Mouse (Mus musculus) limb, embryonic 10.5 days (tissue): ENCODE measurements around the gene Mpp1. TPM values are rescaled to one million over a fixed set of nuclear protein-coding genes. Genes with fewer than 3 reads are reported as not detected.
"Not testable (repeated sequence)": the region's sequence is repeated elsewhere in the genome, so short reads cannot be mapped to it uniquely, and the experiment has no call there.

Experiments used
- DNase-seq: peaks from one replicate; pipeline ENCODE4 v3.0.0-alpha.2; 2017; ENCODE audit warnings: low spot score
- H3K27ac ChIP-seq: fragments of 300-500 bp; sonication (generic); 2 replicates; pipeline ENCODE4 v1.5.1; 2016; ENCODE audit warnings: mild to moderate bottlenecking
- H3K27me3 ChIP-seq: fragments of 300-500 bp; sonication (generic); 2 replicates; pipeline ENCODE4 v1.6.1; 2016; ENCODE audit warnings: low read depth, mild to moderate bottlenecking; ENCODE audit not compliant: poor library complexity, severe bottlenecking
- H3K36me3 ChIP-seq: fragments of 300-500 bp; sonication (generic); 2 replicates; pipeline ENCODE4 v1.6.1; 2016; ENCODE audit warnings: mild to moderate bottlenecking, moderate library complexity
- H3K4me1 ChIP-seq: fragments of 300-500 bp; sonication (generic); 2 replicates; pipeline ENCODE4 v1.6.1; 2016
- H3K4me3 ChIP-seq: fragments of 300-500 bp; sonication (generic); 2 replicates; pipeline ENCODE4 v1.5.1; 2016; ENCODE audit warnings: mild to moderate bottlenecking, moderate library complexity
- H3K9me3 ChIP-seq: fragments of 300-500 bp; sonication (generic); replicated peaks from 2 replicates; pipeline ENCODE4 v1.6.1; 2016; ENCODE audit warnings: mild to moderate bottlenecking
- WGBS: fragments of 180-500 bp; shearing (Covaris S2); methylation state at CpG from one replicate; pipeline ENCODE4 v1.1.7; 2016; 5-methylcytosine and 5-hydroxymethylcytosine counted together
- polyA plus RNA-seq: library from polyadenylated mRNA; unstranded; fragments of >200 nt; fragmentation: Nextera tagmentation; extraction: Ambion mirVana; gene quantifications from 2 replicates; pipeline ENCODE4 v1.2.1, GENCODE M21; 2016

The Mpp1 gene
- 19.9 and 23.2 TPM in 2 replicates for polyA plus RNA-seq

DNA sequence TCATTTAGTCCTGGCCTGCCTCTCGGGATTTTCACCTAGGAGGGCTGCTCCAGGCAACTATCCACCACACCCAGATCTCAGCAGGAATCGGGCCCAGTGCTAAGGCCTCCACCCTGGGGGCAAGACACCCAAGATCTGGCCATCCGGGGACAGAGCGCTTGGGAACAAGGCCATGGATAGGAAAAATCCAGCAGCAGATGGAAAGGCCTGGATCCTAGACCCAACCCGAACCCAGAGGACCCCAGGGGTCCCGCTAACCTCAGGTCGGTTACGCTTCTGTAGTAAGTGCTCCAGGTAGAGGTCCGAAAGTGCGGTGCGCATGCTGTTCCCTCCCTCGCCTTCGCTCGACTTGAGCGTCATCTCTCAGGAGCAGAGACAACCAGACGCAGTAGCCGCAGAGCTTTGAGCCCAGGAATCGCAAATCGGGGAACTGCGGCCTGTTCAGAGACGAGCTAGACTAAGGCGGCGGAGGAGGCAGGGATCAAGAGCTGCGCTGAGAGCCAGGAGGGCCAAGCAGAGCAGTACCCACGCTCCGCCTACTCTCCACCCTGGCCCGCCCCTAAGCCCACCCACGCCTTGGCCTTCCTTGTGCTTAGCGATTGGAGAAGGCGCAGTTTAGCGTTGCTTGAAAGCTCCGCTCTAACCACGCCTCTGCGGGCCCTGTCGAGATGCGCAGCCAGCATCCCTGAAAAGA is at the start of gene Mpp1:
Gene Mpp1, minus strand, starts transcription at position 550 of the 694 bp plus-strand sequence.
- Histone ChIP-seq H3K27me3 (no peaks in the 10 kb centered on the region), H3K9me3 (no peaks in the 10 kb centered on the region), H3K4me3 (peak within 1 kb of the TSS; percentile 57), H3K27ac (peak within 1 kb of the TSS; percentile 79), H3K36me3 (no peaks in the 10 kb centered on the region), H3K4me1 (no peaks in the 10 kb centered on the region)
- DNase-seq = peak; percentile 79
- 13% methylated on average over 36 of the region's 36 CpGs for WGBS

DNA sequence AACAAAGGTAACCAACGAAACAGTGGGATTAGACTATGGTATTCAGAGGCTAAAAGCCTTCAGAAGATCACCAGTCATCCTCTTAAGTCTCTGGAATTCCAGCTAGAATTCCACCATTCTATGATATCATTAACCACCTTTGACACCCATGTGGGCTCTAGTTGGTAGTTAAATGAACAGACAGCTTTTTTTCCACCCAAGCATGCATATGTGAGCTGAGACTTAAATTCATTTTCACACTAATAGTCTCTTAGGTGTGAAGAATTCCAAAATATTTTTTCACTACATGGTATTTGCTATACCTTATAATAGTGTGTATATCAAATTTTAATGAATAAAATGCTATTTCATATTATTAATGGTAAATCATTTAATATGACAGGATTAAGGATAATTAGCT is 32.9 kb upstream of the Mpp1 start, which contains the start of gene Smim9:
Gene Smim9, minus strand, starts transcription at position 101 of the 400 bp plus-strand sequence.
- Histone ChIP-seq H3K9me3 (no peaks in the 10 kb centered on the region), H3K4me1 (no peaks in the 10 kb centered on the region), H3K27me3 (no peaks in the 10 kb centered on the region), H3K4me3 (no peak within 1 kb of the TSS), H3K36me3 (no peaks in the 10 kb centered on the region), H3K27ac (no peak within 1 kb of the TSS)
- no peak for DNase-seq
- WGBS = 61% methylated on average over 1 of the region's 1 CpGs

DNA sequence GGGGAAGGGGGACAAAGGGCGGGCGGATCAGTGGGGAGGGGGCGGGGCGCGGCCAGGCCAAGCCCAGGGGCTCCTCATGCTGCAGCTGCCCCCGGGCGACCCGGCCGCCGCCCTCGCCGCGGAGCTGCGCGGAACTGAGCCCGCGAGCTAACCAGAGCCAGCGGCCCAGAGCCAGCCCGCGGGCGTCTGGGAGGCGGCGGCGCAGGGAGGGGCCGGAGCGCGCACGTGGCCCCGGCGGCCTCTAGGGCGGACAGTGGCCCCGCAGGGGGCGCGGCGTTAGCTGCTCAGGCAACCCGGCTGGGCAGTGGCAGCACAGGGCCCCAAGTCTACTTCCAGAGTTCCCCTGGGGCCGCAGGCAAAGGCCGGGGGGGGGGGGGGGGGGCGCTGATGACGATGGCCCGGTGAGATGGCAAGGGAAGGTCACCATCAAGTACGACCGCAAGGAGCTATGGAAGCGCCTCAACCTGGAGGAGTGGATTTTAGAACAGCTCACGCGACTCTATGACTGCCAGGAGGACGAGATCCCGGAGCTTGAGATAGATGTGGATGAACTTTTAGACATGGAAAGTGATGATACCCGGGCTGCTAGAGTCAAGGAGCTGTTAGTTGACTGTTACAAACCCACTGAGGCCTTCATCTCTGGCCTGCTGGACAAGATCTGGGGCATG is 24.9 kb upstream of the Mpp1 start:
- no peaks in the 10 kb centered on the region for H3K36me3 ChIP-seq
- H3K9me3 ChIP-seq = no peaks in the 10 kb centered on the region
- H3K4me3 ChIP-seq = peak overlapping the region; percentile 50
- 13% methylated on average over 44 of the region's 49 CpGs for WGBS
- DNase-seq = peak; percentile 59
- H3K4me1 ChIP-seq = no peaks in the 10 kb centered on the region
- peak overlapping the region; percentile 78 for H3K27ac ChIP-seq
- H3K27me3 ChIP-seq = no peaks in the 10 kb centered on the region

DNA sequence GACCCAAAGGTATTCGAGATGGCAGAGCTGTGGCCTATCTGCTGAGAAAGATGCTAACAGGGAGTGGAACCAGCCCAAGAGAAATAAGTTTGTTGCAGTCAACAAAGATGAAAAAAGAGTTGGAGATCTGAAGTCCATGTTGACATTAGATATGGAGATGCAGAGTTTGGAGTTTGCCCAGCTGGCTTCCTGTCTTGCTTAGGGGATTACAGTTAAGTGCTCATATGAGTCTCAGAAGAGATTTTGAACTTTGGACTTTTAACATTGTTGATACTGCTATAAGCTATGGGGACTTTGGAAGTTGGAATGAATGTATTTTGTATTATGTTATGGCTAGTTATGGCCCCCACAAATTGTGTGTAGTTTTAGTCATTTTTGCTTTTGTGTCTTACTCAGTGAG is 21.4 kb upstream of the Mpp1 start:
- Histone ChIP-seq H3K4me3 (no peak overlapping the region), H3K4me1 (no peaks in the 10 kb centered on the region), H3K36me3 (no peaks in the 10 kb centered on the region), H3K27ac (no peak overlapping the region), H3K27me3 (no peaks in the 10 kb centered on the region), H3K9me3 (no peaks in the 10 kb centered on the region)
- DNase-seq = no peak
- 58% methylated on average over 1 of the region's 1 CpGs for WGBS

DNA sequence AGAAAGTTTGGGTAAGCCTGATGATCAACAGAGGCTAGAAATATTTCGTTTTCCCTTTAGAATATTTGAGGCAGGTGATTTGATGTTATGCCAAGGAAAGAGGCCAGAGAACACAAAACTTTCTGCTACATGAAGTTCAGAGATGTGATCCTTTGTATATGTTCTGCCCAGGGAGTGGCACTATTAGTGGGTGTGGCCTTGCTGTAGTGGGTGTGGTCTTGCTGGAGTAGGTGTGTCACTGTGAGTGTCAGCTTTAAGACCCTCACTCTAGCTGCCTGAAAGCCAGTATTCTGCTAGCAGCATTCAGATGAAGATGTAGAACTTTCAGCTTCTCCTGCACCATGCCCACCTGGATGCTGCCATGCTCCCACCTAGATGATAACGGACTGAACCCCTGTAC is 19.5 kb upstream of the Mpp1 start:
- 86% methylated on average over 2 of the region's 2 CpGs for WGBS
- no peak for DNase-seq
- no peak overlapping the region for H3K4me3 ChIP-seq

DNA sequence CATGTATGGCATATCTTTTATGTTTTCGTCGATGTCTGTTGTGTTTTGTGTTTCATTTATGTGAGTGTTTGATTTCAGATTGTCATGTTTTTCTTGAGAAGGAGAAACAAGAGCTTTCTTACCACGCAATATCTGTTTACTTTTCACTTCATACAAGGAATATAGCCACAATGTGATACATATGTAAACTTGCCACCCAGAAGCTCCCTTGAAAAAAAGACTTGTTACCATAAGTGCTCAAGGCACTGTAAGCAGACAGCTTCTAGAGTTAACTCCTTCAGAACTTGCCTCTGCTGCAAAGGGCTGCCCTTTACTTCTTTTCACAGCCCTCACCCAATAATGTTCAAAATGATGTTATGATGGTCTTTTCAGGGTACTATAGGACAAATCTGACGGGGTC is 17.6 kb upstream of the Mpp1 start:
- no peaks in the 10 kb centered on the region for H3K4me1 ChIP-seq
- no peak overlapping the region for H3K4me3 ChIP-seq
- 83% methylated on average over 4 of the region's 4 CpGs for WGBS
- no peaks in the 10 kb centered on the region for H3K36me3 ChIP-seq
- no peak for DNase-seq
- H3K27me3 ChIP-seq = no peaks in the 10 kb centered on the region
- no peaks in the 10 kb centered on the region for H3K9me3 ChIP-seq
- no peak overlapping the region for H3K27ac ChIP-seq

More for the DNA sequence above, 19.5 kb upstream of the Mpp1 start:
- Histone ChIP-seq H3K27ac (no peak overlapping the region), H3K27me3 (no peaks in the 10 kb centered on the region), H3K4me1 (no peaks in the 10 kb centered on the region), H3K9me3 (no peaks in the 10 kb centered on the region), H3K36me3 (no peaks in the 10 kb centered on the region)

DNA sequence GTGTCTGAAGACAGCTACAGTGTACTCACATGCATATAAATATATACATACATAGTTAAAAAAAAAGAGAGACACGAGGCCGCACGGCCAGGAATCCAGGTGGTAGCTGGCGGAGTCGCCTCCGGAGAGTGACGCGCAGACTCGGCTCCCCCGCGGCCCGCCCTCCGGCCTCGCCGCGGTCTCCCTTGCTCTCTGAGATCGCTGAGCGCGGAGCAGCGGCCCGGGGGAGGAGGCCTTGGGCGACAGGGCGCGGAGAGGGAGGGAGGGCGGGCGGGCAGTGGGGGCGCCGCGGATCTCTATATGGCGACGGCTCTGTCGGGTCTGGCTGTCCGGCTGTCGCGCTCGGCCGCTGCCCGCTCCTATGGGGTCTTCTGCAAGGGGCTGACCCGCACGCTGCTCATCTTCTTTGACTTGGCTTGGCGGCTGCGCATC is 12.3 kb upstream of the Mpp1 start:
- DNase-seq = peak; percentile 35
- H3K36me3 ChIP-seq, H3K9me3 ChIP-seq, H3K27ac ChIP-seq, H3K4me1 ChIP-seq, H3K27me3 ChIP-seq: not testable (repeated sequence)
- 13% methylated on average over 27 of the region's 42 CpGs for WGBS
- H3K4me3 ChIP-seq = peak overlapping the region; percentile 47

DNA sequence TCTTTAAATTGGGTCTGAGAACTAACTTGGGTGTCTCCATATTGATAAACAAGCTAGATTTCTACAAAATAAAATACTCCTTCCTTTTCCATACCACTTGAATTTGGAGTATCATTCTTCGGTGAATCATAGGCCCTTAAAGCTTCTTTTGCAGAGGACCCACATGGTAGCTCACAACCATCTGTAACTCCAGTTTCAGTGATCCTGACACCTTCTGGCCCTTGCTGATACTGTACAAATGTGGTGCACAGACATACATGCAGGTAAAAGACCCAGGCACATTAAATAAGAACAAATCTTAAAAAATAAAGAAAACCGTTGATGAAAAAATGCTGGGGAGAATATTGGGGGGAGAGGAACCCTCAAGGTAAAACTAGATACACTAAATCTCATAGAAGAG is 7.4 kb upstream of the Mpp1 start:
- no peaks in the 10 kb centered on the region for H3K27me3 ChIP-seq
- 87% methylated on average over 2 of the region's 2 CpGs for WGBS
- no peak for DNase-seq

DNA sequence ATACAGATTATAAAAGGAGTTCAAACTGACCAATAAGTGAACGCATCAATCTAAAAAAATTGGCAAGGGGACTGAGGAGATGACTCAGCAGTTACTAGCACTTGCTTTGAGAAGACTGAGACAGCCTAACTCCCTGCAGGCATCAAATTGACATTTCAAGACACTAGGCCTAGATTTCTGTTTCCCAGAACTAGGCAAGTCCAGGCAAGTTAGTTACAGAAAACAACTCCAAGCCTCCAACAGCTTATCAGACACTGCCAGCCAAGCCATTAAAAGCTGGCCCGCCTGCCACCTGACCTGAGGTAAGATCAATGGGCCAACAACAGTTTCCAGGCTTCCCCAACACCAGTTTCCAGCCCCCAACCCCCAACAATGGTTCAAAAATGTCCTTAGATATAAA is 6.9 kb upstream of the Mpp1 start:
- no peaks in the 10 kb centered on the region for H3K27me3 ChIP-seq
- H3K4me1 ChIP-seq = no peaks in the 10 kb centered on the region
- H3K9me3 ChIP-seq = no peaks in the 10 kb centered on the region
- no peaks in the 10 kb centered on the region for H3K36me3 ChIP-seq
- no peak for DNase-seq
- no peak overlapping the region for H3K4me3 ChIP-seq
- H3K27ac ChIP-seq = no peak overlapping the region
- 89% methylated on average over 2 of the region's 2 CpGs for WGBS

More for the DNA sequence above, 7.4 kb upstream of the Mpp1 start:
- Histone ChIP-seq H3K4me1 (no peaks in the 10 kb centered on the region), H3K27ac (no peak overlapping the region), H3K9me3 (no peaks in the 10 kb centered on the region), H3K36me3 (no peaks in the 10 kb centered on the region), H3K4me3 (no peak overlapping the region)

DNA sequence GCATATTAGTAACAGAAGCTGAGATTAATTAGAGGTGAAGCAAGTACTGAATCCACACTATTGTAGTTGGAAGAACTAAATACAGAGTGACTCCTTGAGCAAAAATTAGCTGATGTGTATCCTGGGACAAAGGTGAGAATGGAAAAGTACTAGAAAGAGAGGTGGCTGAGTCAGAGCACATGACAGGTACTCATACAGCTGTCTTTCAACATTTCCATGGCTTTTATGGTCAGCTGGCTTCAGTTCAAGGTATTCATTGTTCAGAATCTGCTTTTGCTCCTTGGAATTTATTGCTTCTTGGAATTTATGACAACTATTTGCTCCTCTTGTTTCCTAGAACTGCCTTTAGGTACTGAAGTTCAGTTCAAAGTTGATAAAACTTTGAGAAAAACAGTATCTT is 6.1 kb upstream of the Mpp1 start:
- no peak overlapping the region for H3K4me3 ChIP-seq
- H3K9me3 ChIP-seq = no peaks in the 10 kb centered on the region
- no peak overlapping the region for H3K27ac ChIP-seq
- no peaks in the 10 kb centered on the region for H3K4me1 ChIP-seq
- H3K27me3 ChIP-seq = no peaks in the 10 kb centered on the region
- DNase-seq = no peak
- no peaks in the 10 kb centered on the region for H3K36me3 ChIP-seq

DNA sequence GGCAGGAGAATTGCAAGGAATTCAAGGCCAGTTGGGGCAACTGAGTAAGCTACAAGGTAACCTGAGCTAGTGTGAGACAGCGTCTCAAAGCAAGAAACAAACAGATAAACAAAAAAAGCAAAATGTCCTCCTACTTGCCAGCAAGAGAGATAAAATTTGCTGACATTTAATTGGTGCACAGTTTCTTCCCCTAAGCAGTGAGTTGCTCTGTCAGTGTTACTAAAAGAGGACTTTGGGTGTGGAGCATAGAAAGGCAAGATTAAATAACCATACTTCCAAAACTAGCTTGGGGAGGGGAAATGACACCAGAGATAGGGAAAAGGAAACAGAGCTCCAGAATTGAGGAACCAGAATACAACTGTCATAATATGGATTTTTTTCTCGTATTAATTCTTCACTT is 1.3 kb downstream of the Mpp1 start:
- H3K4me3 ChIP-seq = no peak overlapping the region
- no peak for DNase-seq
- no peaks in the 10 kb centered on the region; the same call in 1 of the 2 replicates for H3K36me3 ChIP-seq
- H3K27ac ChIP-seq = no peak overlapping the region
- H3K4me1 ChIP-seq = no peaks in the 10 kb centered on the region
- H3K9me3 ChIP-seq = no peaks in the 10 kb centered on the region
- no peaks in the 10 kb centered on the region for H3K27me3 ChIP-seq
- 83% methylated on average over 2 of the region's 2 CpGs for WGBS

DNA sequence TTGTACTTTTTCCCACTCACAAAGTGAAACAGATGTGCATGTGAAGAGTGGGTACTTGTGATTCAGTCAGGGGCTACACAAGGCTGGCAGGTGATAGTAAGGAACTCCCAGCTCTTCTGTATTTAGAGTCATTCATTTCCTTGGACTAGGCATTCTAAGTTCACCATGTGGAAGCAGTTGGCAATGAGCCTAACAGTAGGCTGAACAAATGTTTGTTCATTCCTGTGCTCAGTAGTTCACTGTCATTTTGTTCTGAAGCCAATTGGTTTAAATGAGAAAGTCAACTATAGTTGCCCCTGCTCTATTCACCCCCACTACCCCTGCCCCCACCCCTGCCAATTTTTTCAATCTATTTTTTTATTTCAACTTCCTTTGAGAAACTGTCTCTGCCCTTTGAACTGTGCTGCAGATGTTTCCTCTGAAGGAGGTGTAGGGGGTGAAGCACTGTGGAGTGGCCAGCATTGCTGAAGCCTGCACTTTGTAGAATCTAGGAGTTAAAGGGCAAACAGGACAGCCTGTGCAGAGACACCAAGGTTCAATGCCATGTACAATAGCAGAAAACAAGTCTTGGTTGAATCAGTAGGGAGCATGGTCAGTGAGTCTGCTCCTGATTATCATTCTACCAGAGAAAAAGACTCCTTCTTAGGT is 2.4 kb downstream of the Mpp1 start:
- Histone ChIP-seq H3K4me3 (no peak overlapping the region), H3K9me3 (no peaks in the 10 kb centered on the region), H3K36me3 (no peaks in the 10 kb centered on the region; the same call in 1 of the 2 replicates), H3K27ac (no peak overlapping the region), H3K4me1 (no peaks in the 10 kb centered on the region), H3K27me3 (no peaks in the 10 kb centered on the region)
- no peak for DNase-seq

DNA sequence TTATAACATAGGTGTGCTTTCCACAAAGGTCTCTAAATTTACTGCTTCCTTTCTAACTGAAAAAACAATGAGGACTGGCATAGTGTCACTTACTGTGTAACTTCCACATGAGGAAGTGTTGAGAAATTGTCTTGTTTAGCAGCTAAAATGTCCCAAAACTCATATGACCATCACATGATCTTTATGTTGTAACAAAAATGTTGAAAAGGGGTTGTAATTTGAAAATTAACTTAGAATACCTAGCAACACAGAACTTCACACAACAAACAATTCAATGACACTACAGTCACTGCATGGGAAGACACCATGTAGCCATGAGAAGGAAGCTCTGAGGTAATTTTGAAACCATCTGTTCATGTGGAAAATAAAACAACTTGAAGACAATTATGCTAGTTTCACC is 3.9 kb downstream of the Mpp1 start:
- no peak for DNase-seq
- no peaks in the 10 kb centered on the region; the same call in 1 of the 2 replicates for H3K36me3 ChIP-seq
- H3K27me3 ChIP-seq = no peaks in the 10 kb centered on the region
- no peaks in the 10 kb centered on the region for H3K9me3 ChIP-seq
- H3K4me3 ChIP-seq = no peak overlapping the region
- no peak overlapping the region for H3K27ac ChIP-seq
- H3K4me1 ChIP-seq = no peaks in the 10 kb centered on the region
